Mouse (Mus musculus): ENCODE results near the gene Ivd. TPM values are rescaled to one million over a fixed set of nuclear protein-coding genes. Genes with fewer than 3 reads are reported as not detected.
A peak's percentile ranks its signal among the peaks of the same experiment; 100 is the strongest.

The Ivd gene
- polyA plus RNA-seq, 1 experiment from 2014 or later: 58.0 TPM

DNA sequence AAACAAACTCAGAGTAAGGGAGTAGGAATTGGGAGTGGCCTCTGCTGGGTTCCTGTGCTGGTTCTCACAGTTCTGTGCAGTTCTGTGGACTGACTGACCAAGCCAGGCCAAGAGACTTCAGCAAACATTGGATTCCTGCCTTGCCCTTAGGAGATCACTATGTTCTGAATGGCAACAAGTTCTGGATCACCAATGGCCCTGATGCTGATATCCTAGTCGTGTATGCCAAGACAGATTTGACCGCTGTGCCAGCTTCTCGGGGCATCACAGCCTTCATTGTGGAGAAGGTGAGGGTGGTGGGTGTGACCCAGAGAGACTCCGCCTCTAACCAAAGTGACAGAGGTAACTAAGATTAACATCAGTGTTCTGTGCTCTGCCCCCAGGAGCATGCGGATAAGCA lies 11.3 kb downstream of the Ivd start:
- Histone ChIP-seq H3K36me3 (ENCODE audit: control insufficient read depth, insufficient read depth, low read length) (no peaks in the 10 kb centered on the region; the same call in 1 of the 2 replicates), H3K9me3 (ENCODE audit: control insufficient read depth, low read length) (no peaks in the 10 kb centered on the region), H3K27me3 (ENCODE audit: control insufficient read depth, insufficient read depth, low read length) (no peaks in the 10 kb centered on the region), H3K4me2 (ENCODE audit: low read depth, low read length, severe bottlenecking) (no peak overlapping the region), H3K27ac (ENCODE audit: low read depth, low read length) (no peak overlapping the region), H3K9ac (ENCODE audit: low read length) (no peak overlapping the region), H3K4me1 (replicated peaks; ENCODE audit: control insufficient read depth, insufficient read depth, low read length) (no peaks in the 10 kb centered on the region), H3K4me3 (ENCODE audit: low read depth, low read length) (no peak overlapping the region)
- WGBS: 92% methylated on average over 5 of the region's 5 CpGs
- DNase-seq (ENCODE audit: low spot score) (no peak), ATAC-seq (replicated peaks; ENCODE audit: low FRiP score) (no peak)

DNA sequence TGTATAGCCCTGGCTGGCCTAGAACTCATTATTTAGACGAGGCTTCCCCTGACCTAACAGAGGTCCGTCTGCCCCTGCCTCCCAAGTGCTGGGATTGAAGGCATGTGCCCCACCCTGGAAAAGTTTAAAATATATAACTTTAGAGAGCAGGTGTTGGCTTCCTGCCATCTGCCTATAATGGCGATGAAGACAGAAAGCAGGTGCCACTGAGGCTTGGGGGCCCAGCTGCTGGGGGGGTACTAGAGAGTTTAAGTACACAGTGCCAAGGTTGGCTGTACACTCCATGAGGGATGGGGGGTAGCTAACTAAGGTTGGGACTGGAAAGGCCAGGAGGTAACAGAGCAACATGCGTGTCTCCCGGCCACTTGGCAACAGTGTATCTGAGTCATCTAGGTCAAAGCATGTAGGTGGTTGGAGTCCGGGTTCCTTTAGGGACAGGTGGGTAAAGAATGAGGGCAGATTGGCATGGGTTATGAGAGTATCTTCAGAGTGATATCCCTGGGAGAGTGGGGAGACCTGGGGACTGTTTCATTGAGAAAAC lies 12.2 kb downstream of the Ivd start:
- Histone ChIP-seq H3K36me3 (ENCODE audit: control insufficient read depth, insufficient read depth, low read length) (no peaks in the 10 kb centered on the region; the same call in 1 of the 2 replicates), H3K4me1 (replicated peaks; ENCODE audit: control insufficient read depth, insufficient read depth, low read length) (no peaks in the 10 kb centered on the region), H3K27me3 (ENCODE audit: control insufficient read depth, insufficient read depth, low read length) (no peaks in the 10 kb centered on the region), H3K4me2 (ENCODE audit: low read depth, low read length, severe bottlenecking) (no peak overlapping the region), H3K4me3 (ENCODE audit: low read depth, low read length) (no peak overlapping the region), H3K9me3 (ENCODE audit: control insufficient read depth, low read length) (no peaks in the 10 kb centered on the region), H3K9ac (ENCODE audit: low read length) (no peak overlapping the region), H3K27ac (ENCODE audit: low read depth, low read length) (no peak overlapping the region)
- DNase-seq (ENCODE audit: low spot score): no peak
- no peak for ATAC-seq (replicated peaks; ENCODE audit: low FRiP score)
- WGBS: 86% methylated on average over 6 of the region's 6 CpGs

DNA sequence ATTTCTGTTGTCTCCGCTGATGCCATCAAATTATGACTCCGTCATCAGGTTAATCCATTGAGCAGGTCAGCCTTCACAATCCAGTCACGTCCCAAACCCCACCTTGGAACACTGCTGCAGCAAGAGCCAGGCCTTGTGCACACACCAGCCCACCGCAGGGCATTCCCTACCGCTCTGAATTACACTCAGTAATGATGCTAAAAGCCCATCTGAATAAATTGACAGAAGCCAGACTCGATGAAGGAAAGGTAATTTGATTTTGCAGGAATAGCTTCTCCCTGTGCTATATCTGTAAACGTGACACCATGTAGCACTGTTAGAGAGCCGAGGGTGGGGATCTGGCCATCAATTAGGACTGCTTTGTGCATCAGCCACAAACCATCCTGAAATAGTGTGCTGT lies 13.6 kb downstream of the Ivd start:
- no peaks in the 10 kb centered on the region; the same call in 1 of the 2 replicates for H3K36me3 ChIP-seq (ENCODE audit: control insufficient read depth, insufficient read depth, low read length)

DNA sequence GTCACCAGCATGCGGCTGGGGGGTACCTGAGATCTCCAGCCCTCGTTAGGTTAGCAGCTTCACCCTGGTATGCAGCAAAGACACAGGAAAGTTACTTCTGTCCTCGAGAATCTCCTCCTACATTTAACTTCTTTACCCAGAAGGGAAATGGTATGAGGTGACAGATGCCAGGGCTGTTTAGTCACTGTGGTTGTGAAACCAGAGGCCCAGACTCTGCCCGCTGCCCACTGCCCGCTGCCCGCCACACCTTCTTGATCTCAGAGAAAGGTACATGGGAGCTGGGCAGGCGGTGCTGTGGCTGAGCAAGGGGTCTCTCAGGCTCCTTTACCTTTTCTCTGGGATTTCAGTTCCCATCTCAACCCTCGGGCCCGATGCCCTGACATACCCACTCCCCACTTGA lies 14.7 kb downstream of the Ivd start:
- ATAC-seq (replicated peaks; ENCODE audit: low FRiP score) (no peak), DNase-seq (ENCODE audit: low spot score) (no peak)
- Histone ChIP-seq H3K4me1 (replicated peaks; ENCODE audit: control insufficient read depth, insufficient read depth, low read length) (no peaks in the 10 kb centered on the region), H3K9ac (ENCODE audit: low read length) (no peak overlapping the region), H3K4me2 (ENCODE audit: low read depth, low read length, severe bottlenecking) (no peak overlapping the region), H3K27me3 (ENCODE audit: control insufficient read depth, insufficient read depth, low read length) (no peaks in the 10 kb centered on the region), H3K36me3 (ENCODE audit: control insufficient read depth, insufficient read depth, low read length) (no peaks in the 10 kb centered on the region; the same call in 1 of the 2 replicates), H3K27ac (ENCODE audit: low read depth, low read length) (no peak overlapping the region), H3K9me3 (ENCODE audit: control insufficient read depth, low read length) (no peaks in the 10 kb centered on the region), H3K4me3 (ENCODE audit: low read depth, low read length) (no peak overlapping the region)
- WGBS: 90% methylated on average over 9 of the region's 9 CpGs

More for the DNA sequence above, 13.6 kb downstream of the Ivd start:
- no peak overlapping the region for H3K4me3 ChIP-seq (ENCODE audit: low read depth, low read length)
- 94% methylated on average over 8 of the region's 8 CpGs for WGBS
- H3K4me2 ChIP-seq (ENCODE audit: low read depth, low read length, severe bottlenecking): no peak overlapping the region
- no peaks in the 10 kb centered on the region for H3K4me1 ChIP-seq (replicated peaks; ENCODE audit: control insufficient read depth, insufficient read depth, low read length)
- ATAC-seq (replicated peaks; ENCODE audit: low FRiP score) (no peak), DNase-seq (ENCODE audit: low spot score) (no peak)
- H3K9me3 ChIP-seq (ENCODE audit: control insufficient read depth, low read length): no peaks in the 10 kb centered on the region
- H3K27me3 ChIP-seq (ENCODE audit: control insufficient read depth, insufficient read depth, low read length): no peaks in the 10 kb centered on the region
- H3K27ac ChIP-seq (ENCODE audit: low read depth, low read length): no peak overlapping the region
- no peak overlapping the region for H3K9ac ChIP-seq (ENCODE audit: low read length)

- no peak for ATAC-seq (replicated peaks; ENCODE audit: low FRiP score)
- WGBS: 88% methylated on average over 4 of the region's 4 CpGs
- H3K9ac ChIP-seq (ENCODE audit: low read length): no peak overlapping the region
These were observed 19.3 kb downstream of the Ivd start for GRCm38 (mm10) chr2:118881019-118881418.

DNA sequence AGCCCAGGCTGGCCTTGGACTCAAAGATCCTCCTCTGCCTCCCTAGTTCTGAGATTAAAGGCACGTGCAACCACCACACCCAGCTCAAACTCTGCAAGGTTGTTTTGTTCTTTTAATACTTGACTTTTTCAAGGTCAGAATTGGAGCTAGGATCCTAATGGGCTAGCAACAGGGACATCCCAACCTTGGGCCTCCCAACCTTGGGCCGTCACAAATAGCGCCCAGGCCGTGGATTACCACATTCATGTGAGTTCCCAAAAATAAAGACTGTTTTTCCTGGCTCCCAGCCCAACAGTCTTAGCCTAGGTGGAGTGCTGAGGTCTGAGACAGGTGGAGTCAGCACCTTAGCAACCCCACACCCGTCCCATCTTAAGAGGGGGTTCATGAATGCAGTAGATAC lies 20.2 kb downstream of the Ivd start:
- no peak overlapping the region for H3K4me2 ChIP-seq (ENCODE audit: low read depth, low read length, severe bottlenecking)
- no peak overlapping the region for H3K27ac ChIP-seq (ENCODE audit: low read depth, low read length)
- no peak for DNase-seq (ENCODE audit: low spot score)
- 88% methylated on average over 5 of the region's 5 CpGs for WGBS
- H3K9ac ChIP-seq (ENCODE audit: low read length): no peak overlapping the region
- no peaks in the 10 kb centered on the region for H3K9me3 ChIP-seq (ENCODE audit: control insufficient read depth, low read length)
- H3K4me1 ChIP-seq (replicated peaks; ENCODE audit: control insufficient read depth, insufficient read depth, low read length): no peaks in the 10 kb centered on the region
- no peak overlapping the region for H3K4me3 ChIP-seq (ENCODE audit: low read depth, low read length)
- H3K36me3 ChIP-seq (ENCODE audit: control insufficient read depth, insufficient read depth, low read length): no peaks in the 10 kb centered on the region; the same call in 1 of the 2 replicates
- ATAC-seq (replicated peaks; ENCODE audit: low FRiP score): no peak
- peaks cover 5% of the 10 kb centered on the region; the same call in 1 of the 2 replicates for H3K27me3 ChIP-seq (ENCODE audit: control insufficient read depth, insufficient read depth, low read length)

More at GRCm38 (mm10) chr2:118881019-118881418, 19.3 kb downstream of the Ivd start:
- peaks cover 5% of the 10 kb centered on the region; the same call in 1 of the 2 replicates for H3K27me3 ChIP-seq (ENCODE audit: control insufficient read depth, insufficient read depth, low read length)
- H3K9me3 ChIP-seq (ENCODE audit: control insufficient read depth, low read length): no peaks in the 10 kb centered on the region
- no peaks in the 10 kb centered on the region; the same call in 1 of the 2 replicates for H3K36me3 ChIP-seq (ENCODE audit: control insufficient read depth, insufficient read depth, low read length)
- no peak for DNase-seq (ENCODE audit: low spot score)
- no peak overlapping the region for H3K4me3 ChIP-seq (ENCODE audit: low read depth, low read length)
- H3K4me1 ChIP-seq (replicated peaks; ENCODE audit: control insufficient read depth, insufficient read depth, low read length): no peaks in the 10 kb centered on the region
- H3K4me2 ChIP-seq (ENCODE audit: low read depth, low read length, severe bottlenecking): no peak overlapping the region
- H3K27ac ChIP-seq (ENCODE audit: low read depth, low read length): no peak overlapping the region

DNA sequence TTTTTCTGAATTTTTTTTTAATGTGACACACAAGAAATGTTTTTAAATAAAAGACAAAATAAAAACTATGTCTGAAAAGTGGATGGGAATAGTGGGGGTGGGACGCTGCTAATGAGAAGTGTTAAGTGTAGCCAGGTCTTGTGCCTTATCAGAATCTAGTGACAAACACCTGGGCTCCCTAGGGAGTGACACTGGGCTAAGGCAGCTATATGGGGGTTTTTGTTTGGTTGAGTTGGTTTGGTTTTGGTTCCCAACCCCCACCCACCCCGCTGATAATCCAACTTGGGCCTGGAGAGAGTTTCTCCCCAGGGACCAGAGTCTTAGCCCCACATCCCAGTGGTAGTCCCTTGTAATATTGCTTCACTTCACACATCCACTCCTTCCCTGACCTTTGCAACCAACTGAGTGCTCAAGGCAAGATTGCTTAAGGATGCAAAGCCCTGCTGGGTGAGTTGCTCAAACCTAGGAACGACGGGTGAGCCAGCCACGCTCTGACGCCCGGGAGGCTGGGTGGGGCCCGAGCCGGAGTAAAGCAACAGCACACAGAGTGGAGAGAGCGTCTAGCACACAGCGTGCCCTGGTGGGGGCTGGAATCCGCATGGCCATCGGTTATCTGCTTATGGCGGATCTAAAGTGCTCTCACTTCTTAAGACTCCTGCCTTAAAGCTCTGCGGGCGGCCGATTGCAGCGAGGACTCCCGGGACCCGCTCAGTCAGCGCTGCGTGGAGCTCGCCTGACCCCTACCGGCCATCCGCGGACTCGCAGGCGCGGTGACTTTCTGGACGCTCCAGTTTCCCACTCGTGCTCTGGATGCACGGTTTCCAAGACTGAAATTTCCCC lies 21.3 kb downstream of the Ivd start:
- DNase-seq (ENCODE audit: low spot score): peak; percentile 92
- peak; percentile 80 for ATAC-seq (replicated peaks; ENCODE audit: low FRiP score)
- Histone ChIP-seq H3K27me3 (ENCODE audit: control insufficient read depth, insufficient read depth, low read length) (peaks cover 5% of the 10 kb centered on the region; the same call in 1 of the 2 replicates), H3K4me3 (ENCODE audit: low read depth, low read length) (peak overlapping the region; percentile 26), H3K36me3 (ENCODE audit: control insufficient read depth, insufficient read depth, low read length) (no peaks in the 10 kb centered on the region; the same call in 1 of the 2 replicates), H3K4me1 (replicated peaks; ENCODE audit: control insufficient read depth, insufficient read depth, low read length) (0 out of 2 replicates have a peak, but pooled peaks cover 2% of the 10 kb centered on the region), H3K9me3 (ENCODE audit: control insufficient read depth, low read length) (no peaks in the 10 kb centered on the region), H3K27ac (ENCODE audit: low read depth, low read length) (no peak overlapping the region), H3K9ac (ENCODE audit: low read length) (peak overlapping the region; percentile 62), H3K4me2 (ENCODE audit: low read depth, low read length, severe bottlenecking) (peak overlapping the region; percentile 73)
- 2% methylated on average over 32 of the region's 32 CpGs for WGBS

DNA sequence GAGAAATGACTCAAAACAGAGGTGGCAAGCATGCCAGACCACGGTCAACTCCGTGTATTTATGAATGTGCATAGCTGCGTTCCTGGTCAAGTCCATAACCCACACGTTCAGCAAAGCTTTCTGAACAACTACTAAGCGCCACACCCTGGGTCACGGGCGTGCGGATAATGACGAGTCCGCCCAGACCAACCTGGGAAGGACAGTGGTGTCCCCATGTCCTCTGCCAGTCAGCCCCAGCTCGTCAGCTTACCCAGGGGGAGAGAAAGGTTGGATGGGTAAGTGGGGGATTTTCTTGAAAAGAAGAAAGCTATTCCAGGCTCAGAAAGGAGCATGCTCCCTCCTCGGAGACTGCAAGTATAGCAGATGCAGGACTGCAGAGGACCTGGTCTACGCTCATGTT lies 25.7 kb downstream of the Ivd start:
- H3K27ac ChIP-seq (ENCODE audit: low read depth, low read length): no peak overlapping the region
- H3K4me2 ChIP-seq (ENCODE audit: low read depth, low read length, severe bottlenecking): no peak overlapping the region
- peaks cover 5% of the 10 kb centered on the region; the same call in 1 of the 2 replicates for H3K27me3 ChIP-seq (ENCODE audit: control insufficient read depth, insufficient read depth, low read length)
- no peak overlapping the region for H3K9ac ChIP-seq (ENCODE audit: low read length)
- ATAC-seq (replicated peaks; ENCODE audit: low FRiP score): no peak
- DNase-seq (ENCODE audit: low spot score): no peak
- H3K4me3 ChIP-seq (ENCODE audit: low read depth, low read length): no peak overlapping the region
- H3K4me1 ChIP-seq (replicated peaks; ENCODE audit: control insufficient read depth, insufficient read depth, low read length): 0 out of 2 replicates have a peak, but pooled peaks cover 2% of the 10 kb centered on the region
- no peaks in the 10 kb centered on the region for H3K36me3 ChIP-seq (ENCODE audit: control insufficient read depth, insufficient read depth, low read length)
- 69% methylated on average over 13 of the region's 13 CpGs for WGBS
- no peaks in the 10 kb centered on the region for H3K9me3 ChIP-seq (ENCODE audit: control insufficient read depth, low read length)
